Mouse (Mus musculus) sigmoid colon, adult 10 weeks (tissue): ENCODE results near the gene Rhox4e. TPM values are rescaled to one million over a fixed set of nuclear protein-coding genes. Genes with fewer than 3 reads are reported as not detected.

Source experiments
- polyA plus RNA-seq: library from polyadenylated mRNA; stranded (reverse); fragments of 350-450 nt; fragmentation: Illumina TruSeq; extraction: RNeasy Lipid Tissue Mini Kit (QIAGEN cat#74804); gene quantifications from one replicate; pipeline ENCODE4 v1.2.3, GENCODE M21; 2014; ENCODE audit warnings: low read depth, low replicate concordance

The Rhox4e gene
- not detected for polyA plus RNA-seq

GRCm38 (mm10) chrX:37557112-37557511 is at the start of gene Rhox4e:
Rhox4e (plus strand) TSS chrX:37557412.

GRCm38 (mm10) chrX:37514059-37514458 is 43.2 kb upstream of the Rhox4e start, which contains the start of gene Rhox4d:
Rhox4d (plus strand) TSS chrX:37514359.

GRCm38 (mm10) chrX:37530152-37530551 is 27.1 kb upstream of the Rhox4e start, which contains the start of gene Rhox2e:
Rhox2e (plus strand) TSS chrX:37530452.

GRCm38 (mm10) chrX:37541719-37542118 is 15.5 kb upstream of the Rhox4e start, which contains the start of gene Rhox3e:
Rhox3e (plus strand) TSS chrX:37542019.

GRCm38 (mm10) chrX:37571105-37571504 is 13.9 kb downstream of the Rhox4e start, which contains the start of gene Rhox2f:
Rhox2f (plus strand) TSS chrX:37571405.

GRCm38 (mm10) chrX:37580692-37581091 is 23.5 kb downstream of the Rhox4e start, which contains the start of gene Rhox3f:
Rhox3f (plus strand) TSS chrX:37580992.

GRCm38 (mm10) chrX:37607604-37608003 is 50.4 kb downstream of the Rhox4e start, which contains the start of gene Rhox4f:
Rhox4f (minus strand) TSS chrX:37607704.

Other genes with a start within 250 kb of the Rhox4e start
- not detected for gene Rhox3a2, start 177.4 kb upstream of the Rhox4e start, polyA plus RNA-seq
- not detected for gene Rhox4a2, start 166.6 kb upstream of the Rhox4e start, polyA plus RNA-seq
- gene Rhox2b, start 145.3 kb upstream of the Rhox4e start, polyA plus RNA-seq, result not detected
- gene Rhox4b, start 124.9 kb upstream of the Rhox4e start, polyA plus RNA-seq, result not detected
- not detected for gene Rhox2c, start 103.7 kb upstream of the Rhox4e start, polyA plus RNA-seq
- not detected for gene Rhox3c, start 98.8 kb upstream of the Rhox4e start, polyA plus RNA-seq
- gene Rhox4c, start 77.1 kb upstream of the Rhox4e start, polyA plus RNA-seq, result not detected
- not detected for gene Rhox2d, start 64.0 kb upstream of the Rhox4e start, polyA plus RNA-seq
- gene Rhox4d, start 43.1 kb upstream of the Rhox4e start, polyA plus RNA-seq, result not detected
- not detected for gene Rhox2e, start 27.0 kb upstream of the Rhox4e start, polyA plus RNA-seq
- gene Rhox3e, start 15.4 kb upstream of the Rhox4e start, polyA plus RNA-seq, result not detected
- gene Rhox2f, start 14.0 kb downstream of the Rhox4e start, polyA plus RNA-seq, result not detected
- gene Rhox3f, start 23.6 kb downstream of the Rhox4e start, polyA plus RNA-seq, result not detected
- gene Rhox4f, start 50.3 kb downstream of the Rhox4e start, polyA plus RNA-seq, result not detected
- gene Rhox3g, start 71.2 kb downstream of the Rhox4e start, polyA plus RNA-seq, result not detected
- not detected for gene Rhox2g, start 86.1 kb downstream of the Rhox4e start, polyA plus RNA-seq
- gene Rhox4g, start 93.9 kb downstream of the Rhox4e start, polyA plus RNA-seq, result not detected
- not detected for gene Rhox3h, start 111.4 kb downstream of the Rhox4e start, polyA plus RNA-seq
- not detected for gene Rhox2h, start 115.9 kb downstream of the Rhox4e start, polyA plus RNA-seq
- not detected for gene Rhox5, start 247.4 kb downstream of the Rhox4e start, polyA plus RNA-seq